Mouse (Mus musculus) Muller cell, postnatal 12 days (primary cell): ENCODE data around the gene Cdk12.
"Not testable (repeated sequence)": the region's sequence is repeated elsewhere in the genome, so short reads cannot be mapped to it uniquely, and the experiment has no call there.

Source experiments
- DNase-seq: peaks from one replicate; pipeline ENCODE4 v3.0.0-alpha.2; 2015; ENCODE audit errors: inconsistent ontology term

Gene Cdk12

GRCm38 (mm10) chr11:98202641-98203350, at the start of gene Cdk12:
Gene Cdk12, plus strand, starts transcription at chr11:98203059.
- DNase-seq, result peak; percentile 99

GRCm38 (mm10) chr11:98155094-98155493, 47.8 kb upstream of the Cdk12 start:
- no peak for DNase-seq

- DNase-seq, result no peak
Observed at GRCm38 (mm10) chr11:98168400-98168799, 34.5 kb upstream of the Cdk12 start.

GRCm38 (mm10) chr11:98182149-98182548, 20.7 kb upstream of the Cdk12 start:
- DNase-seq, result not testable (repeated sequence)

GRCm38 (mm10) chr11:98187640-98188395, 15.0 kb upstream of the Cdk12 start:
- no peak for DNase-seq

- no peak for DNase-seq
Observed at GRCm38 (mm10) chr11:98190820-98191219, 12.0 kb upstream of the Cdk12 start.

GRCm38 (mm10) chr11:98192901-98193805, 9.7 kb upstream of the Cdk12 start, which contains the start of gene Med1:
Gene Med1, minus strand, starts transcription at chr11:98193293.
- DNase-seq, result peak; percentile 98

- peak; percentile 63 for DNase-seq
Observed at GRCm38 (mm10) chr11:98201791-98202640, 843 bp upstream of the Cdk12 start.

GRCm38 (mm10) chr11:98203351-98203911, 572 bp downstream of the Cdk12 start:
- no peak for DNase-seq

- DNase-seq, result peak; percentile 28
Observed at GRCm38 (mm10) chr11:98203931-98204421, 1.1 kb downstream of the Cdk12 start.

GRCm38 (mm10) chr11:98205463-98205862, 2.6 kb downstream of the Cdk12 start:
- DNase-seq, result no peak

- DNase-seq, result not testable (repeated sequence)
Observed at GRCm38 (mm10) chr11:98206281-98206680, 3.4 kb downstream of the Cdk12 start.

- not testable (repeated sequence) for DNase-seq
Observed at GRCm38 (mm10) chr11:98209661-98210060, 6.8 kb downstream of the Cdk12 start.

- DNase-seq, result no peak
Observed at GRCm38 (mm10) chr11:98213311-98213710, 10.5 kb downstream of the Cdk12 start.

- DNase-seq, result no peak
Observed at GRCm38 (mm10) chr11:98226349-98226748, 23.5 kb downstream of the Cdk12 start.

- no peak for DNase-seq
Observed at GRCm38 (mm10) chr11:98238416-98238815, 35.6 kb downstream of the Cdk12 start.

- DNase-seq, result no peak
Observed at GRCm38 (mm10) chr11:98238995-98239394, 36.1 kb downstream of the Cdk12 start.

- not testable (repeated sequence) for DNase-seq
Observed at GRCm38 (mm10) chr11:98242910-98243309, 40.1 kb downstream of the Cdk12 start.

GRCm38 (mm10) chr11:98244415-98244814, 41.6 kb downstream of the Cdk12 start:
- no peak for DNase-seq

- no peak for DNase-seq
Observed at GRCm38 (mm10) chr11:98247325-98247724, 44.5 kb downstream of the Cdk12 start.
